Mouse (Mus musculus) frontal cortex, postnatal 36 days (tissue): ENCODE measurements at regions not wholly inside any gene's neighbourhood (a gene's known extent, or its start where the extent isn't known, plus 50 kb on each side); places are given as distances from the start of the nearest gene placed in this dataset.
"Not testable (repeated sequence)": the region's sequence is repeated elsewhere in the genome, so short reads cannot be mapped to it uniquely, and the experiment has no call there.

Source experiments
- DNase-seq, 2 experiments: peaks; one replicate each; pipeline ENCODE4 v3.0.0; 2022; ENCODE audit warnings: low spot score in 2 of 2

DNA sequence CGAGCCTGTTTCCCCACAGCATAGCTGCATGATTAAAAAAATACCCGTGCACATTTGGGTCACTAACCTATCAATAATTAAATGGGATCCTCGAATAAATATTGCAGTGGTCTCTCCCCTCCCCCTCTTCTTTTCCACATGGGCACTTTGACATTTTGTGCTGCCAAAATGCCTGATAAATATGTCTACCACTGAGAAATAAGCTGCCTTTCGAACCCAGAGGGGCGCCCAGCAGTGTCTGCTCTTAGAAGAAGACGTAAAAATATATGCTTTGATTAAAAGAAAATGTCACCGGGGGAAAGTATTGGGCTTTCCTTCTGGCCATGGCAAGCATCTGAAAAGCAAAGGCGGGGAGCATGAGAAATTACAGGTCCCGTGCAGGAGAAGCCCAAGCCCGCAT lies 152.6 kb upstream of the Frmd4a start:
- no peak for DNase-seq

- not testable (repeated sequence) for DNase-seq
Measured at GRCm38 (mm10) chr2:3866736-3867135, 150.8 kb upstream of the Frmd4a start.

- no peak for DNase-seq
Measured at GRCm38 (mm10) chr2:3869701-3870100, 147.8 kb upstream of the Frmd4a start.

GRCm38 (mm10) chr2:3871748-3872147 lies 145.8 kb upstream of the Frmd4a start:
- DNase-seq = no peak

DNA sequence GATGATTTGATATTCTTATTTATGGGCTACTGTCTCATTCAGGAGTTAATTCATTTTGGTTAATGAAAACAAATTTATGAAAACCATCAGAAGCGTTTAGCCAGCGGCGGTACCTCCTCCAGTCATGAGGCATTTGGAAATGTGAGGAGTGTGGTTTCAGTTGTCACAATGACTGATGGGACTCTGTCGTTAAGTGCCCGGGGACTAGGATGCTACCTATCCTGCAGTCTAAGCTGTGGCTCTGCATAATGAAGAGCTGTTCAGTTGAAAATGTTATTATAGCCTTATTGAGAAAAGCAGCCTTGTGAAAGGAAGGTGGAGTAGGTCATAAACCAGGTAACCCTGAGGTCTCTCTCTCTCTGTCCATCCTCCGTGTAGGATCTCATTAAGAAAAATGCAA lies 130.5 kb upstream of the Frmd4a start:
- no peak for DNase-seq

DNA sequence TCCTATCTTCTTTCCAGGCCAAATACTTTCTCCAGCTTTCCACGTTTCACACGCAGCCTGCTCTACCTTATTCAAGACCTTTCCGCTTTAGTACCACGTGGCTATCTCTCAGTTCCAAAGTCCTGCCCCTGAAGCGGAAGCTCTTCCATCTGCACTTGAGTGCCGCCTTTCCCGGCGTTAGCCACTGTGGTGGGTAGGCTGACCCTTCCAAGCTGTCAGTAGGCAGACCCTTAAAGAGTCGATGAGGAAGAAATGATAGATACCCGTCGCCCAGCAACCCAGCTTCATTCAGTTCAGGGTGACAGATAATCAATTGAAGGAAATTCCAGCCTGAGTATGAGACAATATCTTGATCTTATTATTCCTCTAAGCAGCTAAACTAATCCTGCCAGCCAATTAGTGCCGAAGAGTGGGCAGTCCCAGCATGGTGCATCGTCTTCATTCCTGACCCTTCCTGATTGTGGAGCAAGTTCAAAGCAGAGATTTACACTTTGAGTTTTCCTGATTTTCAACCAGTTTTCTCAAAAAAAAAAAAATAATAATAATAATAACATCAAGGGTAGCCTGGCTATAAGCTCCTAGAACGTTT lies 129.6 kb upstream of the Frmd4a start:
- no peak for DNase-seq

DNA sequence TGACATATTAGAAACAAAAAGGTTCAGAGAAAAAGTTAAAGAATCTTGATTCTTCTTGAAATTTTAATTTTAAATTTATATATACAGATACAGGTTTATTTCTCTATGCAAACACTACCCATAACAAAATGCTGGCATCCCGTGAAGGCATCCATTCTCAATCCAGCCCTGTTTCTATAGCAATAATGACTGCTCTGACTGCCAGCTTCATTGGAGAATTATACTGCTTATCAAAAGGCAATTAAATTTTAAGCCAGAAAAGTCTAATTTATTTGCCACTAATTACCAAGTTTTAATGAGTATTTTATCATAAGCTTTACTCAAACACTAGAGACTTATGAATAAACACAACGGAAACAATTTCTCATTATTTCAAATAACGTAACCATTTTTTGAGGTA lies 128.1 kb upstream of the Frmd4a start:
- no peak for DNase-seq

GRCm38 (mm10) chr2:3890462-3890861 lies 127.1 kb upstream of the Frmd4a start:
- DNase-seq = no peak

DNA sequence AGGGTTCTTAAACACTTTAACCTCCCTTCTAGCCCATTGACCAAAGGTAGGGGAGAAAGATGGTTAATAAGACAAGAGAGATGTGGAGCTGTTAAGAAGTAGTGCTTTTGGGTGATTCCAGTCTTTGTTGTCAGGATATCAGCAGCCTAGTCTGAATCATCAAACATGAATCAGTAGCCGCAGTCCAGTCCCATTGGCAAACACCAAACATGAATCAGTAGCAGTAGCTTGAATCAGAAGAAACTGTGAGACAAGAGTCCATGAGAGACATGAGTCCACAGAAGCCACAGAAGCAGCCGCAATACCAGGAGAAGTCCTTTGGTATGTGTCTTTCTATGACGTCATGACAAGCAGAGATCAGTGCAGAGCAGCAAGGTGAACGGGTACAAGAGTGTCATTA lies 110.5 kb upstream of the Frmd4a start:
- DNase-seq = no peak

DNA sequence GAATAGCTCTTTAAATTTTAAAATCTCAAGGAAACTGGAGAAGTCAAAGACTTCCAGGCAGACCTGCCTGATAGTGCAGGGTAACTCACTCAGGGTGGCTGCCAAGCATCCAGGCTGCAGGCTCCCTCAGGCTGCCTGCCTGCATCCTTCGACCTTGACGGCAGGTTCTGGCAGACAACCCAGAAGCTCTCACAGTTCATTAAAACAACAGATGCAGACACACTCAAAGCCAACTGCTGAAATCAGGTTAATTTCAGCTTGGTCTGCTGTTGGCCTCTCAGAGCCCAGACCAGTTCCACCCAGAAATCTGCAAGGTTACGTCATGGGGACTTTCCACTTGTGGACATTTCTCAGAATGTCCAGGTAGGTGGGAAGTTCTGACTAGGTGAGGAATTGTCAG lies 109.3 kb upstream of the Frmd4a start:
- no peak for DNase-seq

- no peak for DNase-seq
Measured at GRCm38 (mm10) chr2:3910086-3910891, 107.2 kb upstream of the Frmd4a start.

GRCm38 (mm10) chr2:3915141-3915540 lies 102.4 kb upstream of the Frmd4a start:
- no peak for DNase-seq

GRCm38 (mm10) chr2:3916365-3916764 lies 101.2 kb upstream of the Frmd4a start:
- no peak for DNase-seq

DNA sequence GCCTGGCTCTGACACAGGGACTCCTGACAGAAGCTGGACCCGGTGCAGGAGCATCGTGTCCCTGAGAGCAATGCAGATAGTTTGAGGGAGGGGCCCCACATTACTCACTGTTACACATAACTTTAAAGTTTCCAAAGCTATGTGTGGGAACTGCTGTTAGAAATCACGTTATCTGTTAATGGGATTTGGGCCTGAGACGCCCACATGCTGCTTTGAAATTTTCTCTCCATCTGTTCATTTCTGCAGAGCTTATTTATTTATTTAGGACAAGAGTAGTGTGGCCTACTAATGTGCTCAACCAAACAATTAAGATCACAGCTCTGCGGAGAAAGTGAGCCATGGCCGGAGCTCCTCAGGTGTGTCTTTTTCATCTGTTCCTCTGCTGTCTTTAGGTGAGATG lies 99.4 kb upstream of the Frmd4a start:
- DNase-seq = no peak

DNA sequence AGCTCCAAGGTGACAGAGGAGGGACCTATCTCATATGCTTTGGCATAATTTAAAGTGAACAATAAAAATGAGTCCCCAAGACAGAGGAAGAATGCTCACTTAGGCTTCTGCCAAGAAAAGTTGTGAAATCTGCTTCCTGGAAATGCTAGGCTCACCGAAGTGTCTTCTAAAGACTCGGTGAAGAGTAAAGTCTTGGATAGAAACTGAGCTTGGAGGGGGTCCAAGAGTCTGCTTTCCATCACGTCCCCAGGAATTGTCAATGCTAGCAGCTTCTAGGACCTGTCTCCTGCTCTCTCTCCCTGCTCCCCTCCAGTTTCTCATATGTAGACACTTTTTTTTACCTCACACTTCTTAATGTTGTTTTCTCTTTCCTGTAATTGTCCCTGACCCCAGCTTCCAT lies 97.6 kb upstream of the Frmd4a start:
- DNase-seq = no peak

DNA sequence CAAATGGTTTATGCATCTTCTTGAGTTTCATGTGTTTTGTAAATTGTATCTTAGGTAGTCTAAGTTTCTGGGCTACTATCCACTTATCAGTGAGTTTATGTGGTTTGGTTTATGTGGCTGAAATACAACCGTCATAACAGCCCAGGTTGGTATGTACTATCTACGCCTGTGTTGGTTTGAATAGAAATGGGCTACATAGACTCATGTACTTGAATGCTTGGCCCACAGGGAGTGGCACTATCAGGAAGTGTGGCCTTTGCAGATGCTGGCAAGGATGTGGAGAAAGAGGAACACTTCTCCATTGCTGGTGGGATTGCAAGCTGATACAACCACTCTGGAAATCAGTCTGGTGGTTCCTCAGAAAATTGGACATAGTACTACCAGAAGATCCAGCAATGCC lies 96.4 kb upstream of the Frmd4a start:
- not testable (repeated sequence) for DNase-seq

DNA sequence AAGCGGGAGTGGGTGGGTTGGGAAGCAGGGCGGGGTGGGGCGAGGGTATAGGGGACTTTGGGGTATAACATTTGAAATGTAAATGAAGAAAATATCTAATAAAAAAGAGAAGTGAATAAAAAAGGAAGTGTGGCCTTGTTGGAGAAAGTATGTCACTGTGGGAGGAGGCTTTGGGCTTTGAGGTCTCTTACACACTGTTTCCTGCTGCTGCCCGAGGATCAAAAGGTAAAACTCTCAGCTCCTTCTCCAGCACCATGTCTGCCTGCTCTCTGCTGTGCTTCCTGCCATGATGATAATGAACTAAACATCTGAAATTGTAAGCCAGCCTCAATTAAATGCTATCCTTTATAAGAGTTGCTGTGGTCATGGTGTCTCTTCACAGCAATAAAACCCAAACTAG lies 94.8 kb upstream of the Frmd4a start:
- no peak for DNase-seq

DNA sequence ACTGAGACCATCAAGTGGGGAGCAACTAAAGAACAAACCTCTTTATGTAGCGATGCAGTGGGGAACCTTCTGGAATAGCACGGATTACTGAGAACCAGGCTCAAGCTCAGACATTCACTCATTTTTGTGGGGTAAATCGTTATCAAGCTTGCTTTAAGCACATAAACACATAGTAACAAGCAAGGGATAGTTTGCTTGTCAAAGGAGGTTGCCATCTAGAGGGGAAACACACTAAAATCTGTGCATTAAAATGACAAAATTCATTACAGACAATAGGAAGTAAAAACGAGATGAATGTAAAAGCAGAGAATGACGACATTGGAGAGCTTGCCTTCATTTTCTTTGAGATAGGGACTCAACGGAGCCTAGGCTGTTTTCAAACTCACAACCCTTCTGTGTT lies 92.8 kb upstream of the Frmd4a start:
- DNase-seq = no peak

- no peak for DNase-seq
Measured at GRCm38 (mm10) chr2:3925199-3925598, 92.3 kb upstream of the Frmd4a start.

GRCm38 (mm10) chr2:3926129-3926528 lies 91.4 kb upstream of the Frmd4a start:
- DNase-seq = no peak

DNA sequence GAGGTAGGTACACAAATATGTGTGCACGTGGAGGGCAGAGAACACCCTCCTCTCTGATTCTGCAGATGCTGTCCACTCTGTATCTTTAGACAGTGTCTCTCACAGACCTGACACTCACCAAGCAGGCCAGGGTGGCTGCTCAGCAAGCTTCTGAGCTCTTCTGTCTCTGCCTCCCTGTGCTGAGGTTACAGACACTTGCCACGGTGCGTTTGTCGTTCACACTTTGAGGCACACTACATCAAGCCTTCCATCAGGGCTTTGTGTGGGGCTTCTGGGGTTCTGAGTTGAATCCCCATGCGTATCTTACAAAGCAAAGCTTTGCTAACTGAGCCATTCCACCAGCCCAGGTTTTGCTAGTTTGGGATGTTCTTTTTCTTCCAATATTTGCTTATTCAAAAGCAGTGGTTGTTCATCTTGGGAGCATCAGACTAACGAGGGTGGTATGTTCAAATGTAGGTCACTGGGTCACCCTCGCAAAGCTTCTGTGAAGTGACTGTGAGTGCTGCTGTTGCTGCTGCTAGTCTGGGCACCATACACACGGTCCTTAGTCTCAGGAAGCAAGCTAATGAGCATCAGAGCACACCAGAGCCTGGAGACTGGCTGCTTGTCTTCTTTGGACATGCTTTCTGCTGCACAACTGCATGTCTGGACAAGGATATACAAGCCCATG lies 90.2 kb upstream of the Frmd4a start:
- DNase-seq = no peak

DNA sequence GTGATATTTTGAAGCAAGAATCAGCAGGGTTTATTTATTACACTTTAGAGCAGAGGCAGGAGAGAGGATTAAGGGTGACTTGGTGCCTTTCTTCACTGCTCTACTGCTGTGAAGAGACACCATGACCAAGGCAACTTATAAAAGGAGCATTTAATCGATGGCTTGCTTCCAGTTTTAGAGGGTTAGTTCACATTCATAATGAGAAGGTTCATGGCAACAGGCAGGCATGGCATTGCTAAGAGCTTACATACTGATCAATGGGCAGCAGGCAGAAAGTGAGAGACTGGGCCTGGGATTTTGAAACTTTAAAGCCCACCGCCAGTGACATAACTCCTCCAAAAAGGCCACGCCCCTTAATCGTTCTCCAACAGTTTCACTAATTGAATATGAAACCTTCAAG lies 89.7 kb upstream of the Frmd4a start:
- no peak for DNase-seq

DNA sequence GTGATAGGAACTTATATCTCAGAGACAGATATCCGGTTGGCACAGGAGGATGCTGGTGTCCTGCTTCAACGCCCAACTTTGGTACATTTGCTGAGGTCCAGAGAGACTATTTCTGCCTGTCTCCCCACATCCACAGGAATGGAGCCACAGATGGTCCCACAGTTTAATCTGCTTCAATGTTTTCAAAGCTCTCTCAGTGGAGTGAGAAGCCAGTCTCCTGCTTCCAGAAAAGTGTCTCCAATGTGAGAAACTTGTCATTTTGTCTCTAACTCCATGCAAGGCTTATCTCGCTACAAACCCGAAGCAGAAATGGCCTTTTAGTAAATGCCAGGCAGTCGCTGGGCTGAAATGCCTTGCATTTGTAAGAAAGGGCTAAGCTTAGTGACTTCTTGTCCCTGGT lies 86.9 kb upstream of the Frmd4a start:
- DNase-seq = no peak
